8 mouse cellular contexts compared by ENCODE assay signal in genomic region chr7:145025186-145026013, GRCm38 (mm10).
DNase-seq lines count a peak whose midpoint lies in the region; ATAC-seq and TF ChIP-seq lines count a peak whose summit lies in the region.

No protein-coding gene starts in this region.

- H3K9ac ChIP-seq in embryonic facial prominence, embryonic 14.5 days (ENCODE audit: low read depth, low read length) = no peak overlapping the region
- H3K9ac ChIP-seq in liver, postnatal 0 days (replicated peaks) = no peak overlapping the region
- H3K9ac ChIP-seq in midbrain, embryonic 13.5 days (replicated peaks) = no peak overlapping the region

- no peaks in the 10 kb centered on the region for H3K9me3 ChIP-seq in embryonic facial prominence, embryonic 14.5 days (ENCODE audit: control insufficient read depth, low read length)
- no peaks in the 10 kb centered on the region for H3K9me3 ChIP-seq in liver, postnatal 0 days (ENCODE audit: low read length)
- no peaks in the 10 kb centered on the region for H3K9me3 ChIP-seq in midbrain, embryonic 13.5 days

- DNase-seq in MN1 (ENCODE audit: low spot score) = peak; percentile 49
- peak; percentile 69 for DNase-seq in embryonic facial prominence, embryonic 14.5 days (ENCODE audit: low spot score)
- peak; percentile 57 for DNase-seq in kidney, adult 11 months
- DNase-seq in liver, postnatal 0 days = no peak
- DNase-seq in layer of hippocampus, adult 8-10 months (ENCODE audit: low spot score in 2 of 2) = no peak
- no peak for DNase-seq in cerebellum, adult 18-20 months
- DNase-seq in layer of hippocampus, adult 9-11 months = no peak

- TF ChIP-seq CTCF in liver, postnatal 0 days (IDR thresholded peaks at IDR 0.05; ENCODE audit: low read depth) = no peak

- no peaks in the 10 kb centered on the region for H3K27me3 ChIP-seq in embryonic facial prominence, embryonic 14.5 days (replicated peaks; ENCODE audit: control insufficient read depth, insufficient read depth, low read length)
- H3K27me3 ChIP-seq in liver, postnatal 0 days (ENCODE audit: insufficient read depth, low read length) = no peaks in the 10 kb centered on the region
- H3K27me3 ChIP-seq in midbrain, embryonic 13.5 days = peaks cover 8% of the 10 kb centered on the region

- no peak overlapping the region for H3K4me3 ChIP-seq in embryonic facial prominence, embryonic 14.5 days (ENCODE audit: low read depth, low read length)
- H3K4me3 ChIP-seq in liver, postnatal 0 days (ENCODE audit: low read depth, low read length) = no peak overlapping the region
- no peak overlapping the region for H3K4me3 ChIP-seq in midbrain, embryonic 13.5 days (replicated peaks)

- H3K36me3 ChIP-seq in embryonic facial prominence, embryonic 14.5 days (ENCODE audit: control insufficient read depth, insufficient read depth, low read length) = no peaks in the 10 kb centered on the region
- H3K36me3 ChIP-seq in liver, postnatal 0 days (replicated peaks; ENCODE audit: insufficient read depth, low read length) = no peaks in the 10 kb centered on the region
- H3K36me3 ChIP-seq in midbrain, embryonic 13.5 days = no peaks in the 10 kb centered on the region

- peak overlapping the region; percentile 39; the same call in 1 of the 2 replicates for H3K27ac ChIP-seq in embryonic facial prominence, embryonic 14.5 days (replicated peaks; ENCODE audit: low read depth, low read length)
- peak overlapping the region; percentile 12; the same call in 1 of the 2 replicates for H3K27ac ChIP-seq in liver, postnatal 0 days (ENCODE audit: low read depth)
- no peak overlapping the region for H3K27ac ChIP-seq in midbrain, embryonic 13.5 days

- TF ChIP-seq EP300 in liver, postnatal 0 days (IDR thresholded peaks at IDR 0.05; ENCODE audit: low read depth) = no peak

- peak; percentile 67 for ATAC-seq in embryonic facial prominence, embryonic 14.5 days (ENCODE audit: low read depth)
- peak; percentile 76 for ATAC-seq in liver, postnatal 0 days
- no peak for ATAC-seq in midbrain, embryonic 13.5 days

- 0 out of 2 replicates have a peak, but pooled peaks cover 5% of the 10 kb centered on the region for H3K4me1 ChIP-seq in embryonic facial prominence, embryonic 14.5 days (ENCODE audit: control insufficient read depth, insufficient read depth, low read length)
- H3K4me1 ChIP-seq in liver, postnatal 0 days (ENCODE audit: insufficient read depth) = peaks cover under 1% of the 10 kb centered on the region
- peaks cover 2% of the 10 kb centered on the region for H3K4me1 ChIP-seq in midbrain, embryonic 13.5 days (replicated peaks)

- H3K4me2 ChIP-seq in embryonic facial prominence, embryonic 14.5 days (ENCODE audit: low read depth, low read length) = no peak overlapping the region
- H3K4me2 ChIP-seq in liver, postnatal 0 days (ENCODE audit: low read depth, low read length) = no peak overlapping the region
- no peak overlapping the region for H3K4me2 ChIP-seq in midbrain, embryonic 13.5 days (replicated peaks)

- WGBS in embryonic facial prominence, embryonic 14.5 days = 36% methylated on average over 6 of the region's 6 CpGs
- 20% methylated on average over 6 of the region's 6 CpGs for WGBS in liver, postnatal 0 days (ENCODE audit: insufficient replicate concordance)
- 74% methylated on average over 6 of the region's 6 CpGs for WGBS in midbrain, embryonic 13.5 days

Comparison
In these comparisons a context has a peak if more than half of its experiments do, and no peak if none do; other contexts are left out.
1. DNase-seq: peak in MN1 (single experiment), embryonic facial prominence, embryonic 14.5 days (single experiment) and kidney, adult 11 months (single experiment); none in liver, postnatal 0 days (single experiment), layer of hippocampus, adult 8-10 months (0 of 2), cerebellum, adult 18-20 months (0 of 2) and layer of hippocampus, adult 9-11 months (single experiment).